Mouse (Mus musculus): ENCODE data around the gene 7530416G11Rik.

7530416G11Rik gene

GRCm38 (mm10) chr15:85503127-85503526 lies at the start of gene 7530416G11Rik:
7530416G11Rik (minus strand) TSS chr15:85503227.
- DNase-seq = no peak

- DNase-seq = no peak
These were observed 43.5 kb upstream of the 7530416G11Rik start for GRCm38 (mm10) chr15:85546500-85546899.

- DNase-seq = no peak
These were observed 42.3 kb upstream of the 7530416G11Rik start for GRCm38 (mm10) chr15:85545369-85545768.

GRCm38 (mm10) chr15:85538170-85538569 lies 35.1 kb upstream of the 7530416G11Rik start:
- no peak for DNase-seq

GRCm38 (mm10) chr15:85537151-85537550 lies 34.1 kb upstream of the 7530416G11Rik start:
- no peak for DNase-seq

GRCm38 (mm10) chr15:85534646-85535045 lies 31.6 kb upstream of the 7530416G11Rik start:
- DNase-seq = no peak

GRCm38 (mm10) chr15:85534215-85534614 lies 31.2 kb upstream of the 7530416G11Rik start:
- DNase-seq = no peak

GRCm38 (mm10) chr15:85532063-85532462 lies 29.0 kb upstream of the 7530416G11Rik start:
- peak; percentile 13 to 32 for DNase-seq

- DNase-seq = no peak
These were observed 26.9 kb upstream of the 7530416G11Rik start for GRCm38 (mm10) chr15:85529911-85530310.

- no peak for DNase-seq
These were observed 21.4 kb upstream of the 7530416G11Rik start for GRCm38 (mm10) chr15:85524404-85524950.

- DNase-seq = peak; percentile 58 to 66
These were observed 20.4 kb upstream of the 7530416G11Rik start for GRCm38 (mm10) chr15:85523173-85523991.

GRCm38 (mm10) chr15:85519438-85519837 lies 16.4 kb upstream of the 7530416G11Rik start:
- DNase-seq = no peak

GRCm38 (mm10) chr15:85507370-85508014 lies 4.5 kb upstream of the 7530416G11Rik start:
- DNase-seq = no peak

GRCm38 (mm10) chr15:85506680-85507079 lies 3.7 kb upstream of the 7530416G11Rik start:
- DNase-seq = no peak

GRCm38 (mm10) chr15:85505118-85505925 lies 2.3 kb upstream of the 7530416G11Rik start:
- DNase-seq = peak in 1 of 2 experiments; percentile 17

- no peak for DNase-seq
These were observed 2.8 kb downstream of the 7530416G11Rik start for GRCm38 (mm10) chr15:85500267-85500666.

- DNase-seq = no peak
These were observed 5.0 kb downstream of the 7530416G11Rik start for GRCm38 (mm10) chr15:85497981-85498475.

- no peak for DNase-seq
These were observed 5.5 kb downstream of the 7530416G11Rik start for GRCm38 (mm10) chr15:85497548-85497947.

- DNase-seq = peak; percentile 16
These were observed 8.8 kb downstream of the 7530416G11Rik start for GRCm38 (mm10) chr15:85494163-85494621.

GRCm38 (mm10) chr15:85489751-85490150 lies 13.3 kb downstream of the 7530416G11Rik start:
- DNase-seq = no peak

GRCm38 (mm10) chr15:85488900-85489299 lies 14.1 kb downstream of the 7530416G11Rik start:
- no peak for DNase-seq

- peak; percentile 35 to 64 for DNase-seq
These were observed 22.4 kb downstream of the 7530416G11Rik start for GRCm38 (mm10) chr15:85480630-85481029.

All from cerebellum, postnatal 36 days (tissue).